Mouse (Mus musculus) CD4-positive naive resting alpha-beta T cell, adult 76 days (primary cell): ENCODE measurements around the gene Inpp4a. TPM values are rescaled to one million over a fixed set of nuclear protein-coding genes. Genes with fewer than 3 reads are reported as not detected.

ENCODE experiments used
- total RNA-seq: library from RNA; stranded (reverse); gene quantifications from one replicate; pipeline ENCODE4 v1.2.4, GENCODE M21; 2023

The Inpp4a gene
- 68.4 TPM for total RNA-seq

GRCm38 (mm10) chr1:37299540-37300491, at the start of gene Inpp4a:
Gene Inpp4a (plus strand): TSS chr1:37299865.

GRCm38 (mm10) chr1:37429366-37430296, 130.0 kb downstream of the Inpp4a start, which contains the start of the genes Coa5 and Unc50:
Gene Coa5 (minus strand): TSS chr1:37430103.
Gene Unc50 (plus strand): TSS chr1:37430139.

Other genes with a start within 250 kb of the Inpp4a start
- not detected for gene Cnga3, start 85.4 kb upstream of the Inpp4a start, total RNA-seq
- 41.2 TPM for gene Coa5, start 130.2 kb downstream of the Inpp4a start, total RNA-seq
- 39.6 TPM for gene Unc50, start 130.3 kb downstream of the Inpp4a start, total RNA-seq
- gene Mgat4a, start 241.2 kb downstream of the Inpp4a start, total RNA-seq, result 56.1 TPM